In genomic region chr14:121714268-121714667, GRCm38 (mm10) we compare ENCODE assay signal across 15 mouse cellular contexts.
DNase-seq lines count a peak whose midpoint lies in the region; ATAC-seq and TF ChIP-seq lines count a peak whose summit lies in the region.
"Had no signal": no experiment of that assay in that cellular context is flagged by ENCODE, and none has a peak within 500 bp of the region (broad histone marks: within the 10 kb centered on the region; RNA-seq: fewer than 3 reads in every experiment).

No protein-coding gene starts in this region.

- no peak overlapping the region for H3K4me2 ChIP-seq in hindbrain, embryonic 14.5 days (replicated peaks)
- no peak overlapping the region; the same call in 1 of the 2 replicates for H3K4me2 ChIP-seq in midbrain, embryonic 11.5 days
- H3K4me2 ChIP-seq in midbrain, postnatal 0 days (ENCODE audit: low read depth, low read length, poor library complexity, severe bottlenecking), result no peak overlapping the region
- H3K4me2 ChIP-seq: heart, embryonic 15.5 days had no signal

- no peaks in the 10 kb centered on the region for H3K27me3 ChIP-seq in hindbrain, embryonic 10.5 days (ENCODE audit: insufficient read depth, poor library complexity, severe bottlenecking)
- H3K27me3 ChIP-seq in hindbrain, embryonic 14.5 days (ENCODE audit: control insufficient read depth, insufficient read depth, low read length), result no peaks in the 10 kb centered on the region
- no peaks in the 10 kb centered on the region for H3K27me3 ChIP-seq in midbrain, embryonic 11.5 days (ENCODE audit: control insufficient read depth, insufficient read depth, low read length)
- H3K27me3 ChIP-seq in midbrain, postnatal 0 days (ENCODE audit: insufficient read depth, low read length), result no peaks in the 10 kb centered on the region
- H3K27me3 ChIP-seq in MEL (ENCODE audit: control insufficient read depth in 1 of 2, insufficient read depth in 2 of 2, low read length in 2 of 2), result no peaks in the 10 kb centered on the region
- H3K27me3 ChIP-seq: CH12.LX had no signal

- no peak for DNase-seq in hindbrain, embryonic 10.5 days (ENCODE audit: low spot score)
- DNase-seq in hindbrain, embryonic 14.5 days (ENCODE audit: low spot score), result no peak
- no peak for DNase-seq in midbrain, embryonic 11.5 days (ENCODE audit: low spot score, missing footprints)
- no peak for DNase-seq in midbrain, postnatal 0 days (ENCODE audit: low spot score)
- no peak for DNase-seq in MEL (ENCODE audit: low read depth, low spot score)
- DNase-seq in right cerebral cortex, adult 18-20 months, result no peak
- no peak for DNase-seq in cerebellum, adult 8-10 months
- DNase-seq: adrenal gland, postnatal 25 days; cerebellum, postnatal 10 days; kidney, adult 8-10 months; thymus, adult 2 months had no signal

- H3K27ac ChIP-seq in hindbrain, embryonic 10.5 days, result peak overlapping the region; percentile 50; the same call in 1 of the 2 replicates
- no peak overlapping the region for H3K27ac ChIP-seq in hindbrain, embryonic 14.5 days
- H3K27ac ChIP-seq in midbrain, embryonic 11.5 days (ENCODE audit: low read depth, low read length), result peak overlapping the region; percentile 55; the same call in 1 of the 2 replicates
- no peak overlapping the region for H3K27ac ChIP-seq in midbrain, postnatal 0 days (ENCODE audit: low read depth, low read length)
- peak overlapping the region; percentile 0; the same call in 1 of the 2 replicates for H3K27ac ChIP-seq in MEL (ENCODE audit: control insufficient read depth, low read depth, low read length)
- H3K27ac ChIP-seq: heart, embryonic 15.5 days; hindbrain, postnatal 0 days; macrophage had no signal

- TF ChIP-seq POLR2A in MEL (IDR thresholded peaks at IDR 0.05; ENCODE audit: control insufficient read depth in 1 of 2, insufficient read depth in 1 of 2, low read depth in 1 of 2, low read length in 2 of 2, poor library complexity in 1 of 2), result no peak

- no peak for TF ChIP-seq EP300 in MEL (IDR thresholded peaks at IDR 0.05; ENCODE audit: low read depth in 1 of 2, low read length in 2 of 2)

- no peaks in the 10 kb centered on the region for H3K36me3 ChIP-seq in hindbrain, embryonic 10.5 days
- H3K36me3 ChIP-seq in hindbrain, embryonic 14.5 days (replicated peaks; ENCODE audit: control insufficient read depth, insufficient read depth), result no peaks in the 10 kb centered on the region
- no peaks in the 10 kb centered on the region for H3K36me3 ChIP-seq in midbrain, embryonic 11.5 days (ENCODE audit: control insufficient read depth, insufficient read depth, low read length)
- H3K36me3 ChIP-seq in midbrain, postnatal 0 days (ENCODE audit: insufficient read depth, low read length), result no peaks in the 10 kb centered on the region
- H3K36me3 ChIP-seq in MEL (ENCODE audit: control insufficient read depth in 1 of 2, insufficient read depth in 2 of 2, low read length in 2 of 2), result peaks cover 0 to 6% of the 10 kb centered on the region in 2 experiments; a peak in 2 of 4 replicates
- H3K36me3 ChIP-seq: heart, embryonic 15.5 days had no signal

- TF ChIP-seq RAD21 in MEL (IDR thresholded peaks at IDR 0.05; ENCODE audit: low read depth, low read length), result no peak

- peaks cover 30% of the 10 kb centered on the region for H3K4me1 ChIP-seq in hindbrain, embryonic 10.5 days (replicated peaks)
- H3K4me1 ChIP-seq in hindbrain, embryonic 14.5 days (replicated peaks; ENCODE audit: control insufficient read depth, insufficient read depth, low read length), result no peaks in the 10 kb centered on the region
- H3K4me1 ChIP-seq in midbrain, embryonic 11.5 days (ENCODE audit: control insufficient read depth, insufficient read depth, low read length), result peaks cover 15% of the 10 kb centered on the region
- peaks cover 12% of the 10 kb centered on the region for H3K4me1 ChIP-seq in midbrain, postnatal 0 days (ENCODE audit: insufficient read depth, low read length)
- peaks cover 0 to 9% of the 10 kb centered on the region in 2 experiments; a peak in 3 of 4 replicates for H3K4me1 ChIP-seq in MEL (ENCODE audit: control insufficient read depth in 1 of 2, insufficient read depth in 2 of 2, low read length in 2 of 2)

- ATAC-seq in hindbrain, embryonic 14.5 days (ENCODE audit: low FRiP score), result no peak
- peak; percentile 15; the same call in 1 of the 2 replicates for ATAC-seq in midbrain, embryonic 11.5 days (ENCODE audit: low FRiP score)
- no peak for ATAC-seq in midbrain, postnatal 0 days (ENCODE audit: low FRiP score)

- H3K4me3 ChIP-seq in hindbrain, embryonic 10.5 days, result no peak overlapping the region
- H3K4me3 ChIP-seq in hindbrain, embryonic 14.5 days (replicated peaks; ENCODE audit: low read length), result no peak overlapping the region
- no peak overlapping the region for H3K4me3 ChIP-seq in midbrain, embryonic 11.5 days (ENCODE audit: low read depth, low read length)
- H3K4me3 ChIP-seq in midbrain, postnatal 0 days (ENCODE audit: low read depth, low read length), result no peak overlapping the region
- no peak overlapping the region for H3K4me3 ChIP-seq in MEL (ENCODE audit: control insufficient read depth in 1 of 2, insufficient read depth in 1 of 2, low read depth in 2 of 2, low read length in 2 of 2)
- H3K4me3 ChIP-seq: heart, embryonic 15.5 days had no signal

- H3K79me2 ChIP-seq in MEL (ENCODE audit: control insufficient read depth, insufficient read depth, low read length, poor library complexity), result no peaks in the 10 kb centered on the region

- no peak for TF ChIP-seq CTCF in midbrain, postnatal 0 days (IDR thresholded peaks at IDR 0.05)
- TF ChIP-seq CTCF in MEL (IDR thresholded peaks at IDR 0.05 in 2 of 3, conservative IDR thresholded peaks at IDR 0.05 in 1 of 3; ENCODE audit: control insufficient read depth in 1 of 3, insufficient read depth in 1 of 3, low read depth in 2 of 3, low read length in 3 of 3, poor library complexity in 1 of 3, severe bottlenecking in 1 of 3), result no peak

- WGBS in hindbrain, embryonic 10.5 days, result 61% methylated on average over 2 of the region's 2 CpGs
- WGBS in hindbrain, embryonic 14.5 days, result 70% methylated on average over 2 of the region's 2 CpGs
- WGBS in midbrain, embryonic 11.5 days, result 56% methylated on average over 2 of the region's 2 CpGs
- 49% methylated on average over 2 of the region's 2 CpGs for WGBS in midbrain, postnatal 0 days

- H3K9me3 ChIP-seq in hindbrain, embryonic 10.5 days, result no peaks in the 10 kb centered on the region
- H3K9me3 ChIP-seq in hindbrain, embryonic 14.5 days (ENCODE audit: control insufficient read depth, low read length), result no peaks in the 10 kb centered on the region
- H3K9me3 ChIP-seq in midbrain, embryonic 11.5 days (ENCODE audit: control insufficient read depth, low read length), result no peaks in the 10 kb centered on the region
- no peaks in the 10 kb centered on the region for H3K9me3 ChIP-seq in midbrain, postnatal 0 days (ENCODE audit: low read length)
- no peaks in the 10 kb centered on the region for H3K9me3 ChIP-seq in MEL (replicated peaks; ENCODE audit: insufficient read depth, low read length)
- H3K9me3 ChIP-seq: heart, embryonic 15.5 days had no signal

- no peak overlapping the region for H3K9ac ChIP-seq in hindbrain, embryonic 14.5 days
- no peak overlapping the region for H3K9ac ChIP-seq in midbrain, embryonic 11.5 days (ENCODE audit: low read length)
- H3K9ac ChIP-seq in midbrain, postnatal 0 days (replicated peaks; ENCODE audit: low read length, poor library complexity, severe bottlenecking), result no peak overlapping the region
- H3K9ac ChIP-seq in MEL (ENCODE audit: control insufficient read depth, low read depth, low read length, poor library complexity, severe bottlenecking), result no peak overlapping the region
- H3K9ac ChIP-seq: heart, embryonic 15.5 days had no signal

TF ChIP-seq in MEL, 35 proteins besides CTCF, POLR2A, EP300 and RAD21:
- TF ChIP-seq TBP (IDR thresholded peaks at IDR 0.05; ENCODE audit: low read depth, low read length) (no peak), TCF12 (IDR thresholded peaks at IDR 0.05; ENCODE audit: low read depth, low read length) (no peak), ZNF384 (IDR thresholded peaks at IDR 0.05; ENCODE audit: low read depth, low read length) (no peak), UBTF (IDR thresholded peaks at IDR 0.05; ENCODE audit: borderline replicate concordance, insufficient read depth, low read depth, low read length) (no peak), BHLHE40 (IDR thresholded peaks at IDR 0.05; ENCODE audit: borderline replicate concordance, low read depth, low read length) (no peak), CHD2 (IDR thresholded peaks at IDR 0.05; ENCODE audit: low read length) (no peak), SIN3A (IDR thresholded peaks at IDR 0.05; ENCODE audit: low read length) (no peak), USF2 (IDR thresholded peaks at IDR 0.05; ENCODE audit: borderline replicate concordance in 1 of 2, insufficient read depth in 1 of 2, low read depth in 1 of 2, low read length in 2 of 2) (no peak), MAZ (IDR thresholded peaks at IDR 0.05; ENCODE audit: low read depth, low read length) (no peak), KAT2A (conservative IDR thresholded peaks at IDR 0.05; ENCODE audit: low read depth, low read length) (no peak), NELFE (IDR thresholded peaks at IDR 0.05; ENCODE audit: low read depth, low read length) (no peak)

Comparison
In these comparisons a context has a peak if more than half of its experiments do, and no peak if none do; other contexts are left out.
1. H3K27ac ChIP-seq: peak in hindbrain, embryonic 10.5 days (single experiment), midbrain, embryonic 11.5 days (single experiment) and MEL (single experiment); none in hindbrain, embryonic 14.5 days (single experiment) and midbrain, postnatal 0 days (single experiment).